Mouse (Mus musculus): ENCODE measurements around the gene Gm32802. TPM values are rescaled to one million over a fixed set of nuclear protein-coding genes. Genes with fewer than 3 reads are reported as not detected.
A peak's percentile ranks its signal among the peaks of the same experiment; 100 is the strongest.
"Not testable (repeated sequence)": the region's sequence is repeated elsewhere in the genome, so short reads cannot be mapped to it uniquely, and the experiment has no call there.

The Gm32802 gene
- polyA plus RNA-seq (2014; fragmentation: Nextera tagmentation; extraction: Ambion mirVana), result 0.35 and 0.37 TPM in 2 replicates

DNA sequence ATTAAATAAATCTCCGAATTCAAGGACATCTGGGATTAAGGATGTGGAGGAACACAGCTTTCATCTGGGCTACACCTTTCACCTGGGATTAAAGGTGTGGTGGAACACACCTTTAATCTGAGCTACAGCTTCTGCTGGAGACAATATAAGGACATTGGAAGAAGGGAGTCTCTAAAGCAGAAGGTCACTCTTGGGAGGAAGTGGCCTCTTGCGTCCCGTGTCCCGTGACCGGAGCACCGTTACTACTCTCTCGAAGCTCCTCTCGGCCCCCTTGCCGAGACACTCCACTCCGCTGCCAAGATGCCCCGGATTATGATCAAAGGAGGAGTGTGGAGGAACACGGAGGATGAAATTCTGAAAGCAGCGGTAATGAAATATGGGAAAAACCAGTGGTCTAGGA lies at the start of gene Gm32802:
Gene Gm32802 (plus strand): TSS at position 301 of the 400 bp plus-strand sequence.
- not testable (repeated sequence) for H3K9me3 ChIP-seq (ENCODE audit: control insufficient read depth, low read length); H3K27me3 ChIP-seq (ENCODE audit: control insufficient read depth, insufficient read depth, low read length); H3K27ac ChIP-seq (ENCODE audit: low read depth, low read length); H3K4me3 ChIP-seq (ENCODE audit: low read depth, low read length); H3K9ac ChIP-seq (replicated peaks; ENCODE audit: low read depth, low read length); H3K36me3 ChIP-seq (ENCODE audit: control insufficient read depth, insufficient read depth, low read length); H3K4me2 ChIP-seq (ENCODE audit: low read depth, low read length); ATAC-seq (ENCODE audit: low read depth); H3K4me1 ChIP-seq (ENCODE audit: control insufficient read depth, insufficient read depth, low read length)
- WGBS, result no CpG with 5 or more reads among the region's 13 CpGs

DNA sequence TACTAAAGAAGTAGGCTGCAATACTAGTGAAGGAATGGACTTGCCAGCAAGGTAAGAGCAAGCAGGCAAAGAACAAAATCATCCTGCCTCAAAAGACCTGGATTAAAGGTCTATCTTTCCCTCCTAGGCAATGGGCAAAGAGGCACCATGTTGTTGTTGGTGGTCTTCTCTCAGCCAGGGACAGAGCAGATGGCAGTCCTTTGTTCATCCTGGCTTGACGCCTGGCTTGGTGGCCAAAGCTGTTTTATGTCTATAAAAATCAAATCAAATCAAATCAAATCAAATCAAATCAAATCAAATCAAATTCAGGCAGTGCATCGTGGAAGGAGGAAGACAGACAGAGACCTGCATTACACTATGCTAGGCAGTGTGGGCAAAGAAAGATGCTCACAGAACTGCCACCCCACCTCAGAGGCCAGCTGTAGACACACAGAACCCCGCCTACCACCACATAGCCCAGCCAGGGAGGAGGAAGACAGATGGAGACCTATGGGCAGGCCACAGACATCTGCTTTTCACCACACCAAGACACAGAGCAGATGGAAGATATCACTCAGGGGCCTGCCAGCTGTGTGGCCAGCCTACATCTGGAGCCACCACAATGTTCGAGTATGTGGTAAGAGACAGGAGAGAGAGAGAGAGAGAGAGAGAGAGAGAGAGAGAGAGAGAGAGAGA lies 42.6 kb upstream of the Gm32802 start:
- not testable (repeated sequence) for H3K4me2 ChIP-seq (ENCODE audit: low read depth, low read length); ATAC-seq (ENCODE audit: low read depth); H3K9ac ChIP-seq (replicated peaks; ENCODE audit: low read depth, low read length); H3K4me3 ChIP-seq (ENCODE audit: low read depth, low read length); H3K36me3 ChIP-seq (ENCODE audit: control insufficient read depth, insufficient read depth, low read length); H3K9me3 ChIP-seq (ENCODE audit: control insufficient read depth, low read length); H3K27ac ChIP-seq (ENCODE audit: low read depth, low read length); H3K4me1 ChIP-seq (ENCODE audit: control insufficient read depth, insufficient read depth, low read length); H3K27me3 ChIP-seq (ENCODE audit: control insufficient read depth, insufficient read depth, low read length)
- WGBS, result 89% methylated on average over 2 of the region's 4 CpGs

DNA sequence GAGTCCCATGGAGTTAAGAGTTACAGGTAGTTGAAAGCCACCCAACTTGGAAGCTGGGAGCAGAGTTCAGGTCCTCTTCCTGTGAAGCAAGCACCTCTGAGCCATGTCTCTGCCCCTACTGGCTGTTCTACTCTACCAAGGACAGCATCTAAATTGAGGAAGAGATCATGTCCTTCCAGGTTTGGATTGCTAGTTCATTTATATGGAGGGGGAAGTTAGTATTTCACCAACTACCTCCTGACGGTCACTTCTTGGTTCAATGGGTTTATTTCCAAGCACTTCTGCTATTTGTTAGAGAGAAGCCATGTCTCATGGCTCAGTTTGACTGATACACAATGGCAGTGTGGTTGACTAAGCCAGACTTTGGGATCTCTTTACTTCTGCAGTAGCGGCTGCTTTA lies 30.9 kb upstream of the Gm32802 start:
- ATAC-seq (ENCODE audit: low read depth); H3K4me2 ChIP-seq (ENCODE audit: low read depth, low read length); H3K36me3 ChIP-seq (ENCODE audit: control insufficient read depth, insufficient read depth, low read length); H3K4me3 ChIP-seq (ENCODE audit: low read depth, low read length); H3K9ac ChIP-seq (replicated peaks; ENCODE audit: low read depth, low read length); H3K27ac ChIP-seq (ENCODE audit: low read depth, low read length); H3K9me3 ChIP-seq (ENCODE audit: control insufficient read depth, low read length); H3K4me1 ChIP-seq (ENCODE audit: control insufficient read depth, insufficient read depth, low read length); H3K27me3 ChIP-seq (ENCODE audit: control insufficient read depth, insufficient read depth, low read length): not testable (repeated sequence)
- no CpG with 5 or more reads among the region's 2 CpGs for WGBS

DNA sequence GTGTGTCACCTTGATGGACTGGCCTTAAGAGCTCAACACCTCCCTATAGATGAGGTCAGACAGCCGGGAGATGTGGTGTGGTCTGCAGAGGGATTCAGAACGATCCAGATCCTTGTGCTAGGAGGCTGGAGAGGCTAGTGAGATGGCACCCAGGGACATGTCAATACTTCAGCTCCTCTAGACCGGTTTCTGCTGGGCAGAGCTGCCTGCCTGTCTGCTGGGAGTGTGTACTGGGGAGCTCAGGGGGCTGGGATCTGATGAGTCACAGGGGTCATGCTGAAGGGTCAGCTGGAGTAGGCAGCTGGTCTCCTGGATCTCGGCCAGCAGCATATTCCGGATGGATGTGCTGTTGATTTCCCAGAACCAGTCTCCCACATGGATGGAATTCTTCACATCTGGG lies 25.9 kb upstream of the Gm32802 start:
- not testable (repeated sequence) for H3K27me3 ChIP-seq (ENCODE audit: control insufficient read depth, insufficient read depth, low read length); H3K9ac ChIP-seq (replicated peaks; ENCODE audit: low read depth, low read length); H3K4me3 ChIP-seq (ENCODE audit: low read depth, low read length); H3K9me3 ChIP-seq (ENCODE audit: control insufficient read depth, low read length); ATAC-seq (ENCODE audit: low read depth); H3K36me3 ChIP-seq (ENCODE audit: control insufficient read depth, insufficient read depth, low read length); H3K4me1 ChIP-seq (ENCODE audit: control insufficient read depth, insufficient read depth, low read length); H3K4me2 ChIP-seq (ENCODE audit: low read depth, low read length); H3K27ac ChIP-seq (ENCODE audit: low read depth, low read length)
- WGBS, result no CpG with 5 or more reads among the region's 5 CpGs

DNA sequence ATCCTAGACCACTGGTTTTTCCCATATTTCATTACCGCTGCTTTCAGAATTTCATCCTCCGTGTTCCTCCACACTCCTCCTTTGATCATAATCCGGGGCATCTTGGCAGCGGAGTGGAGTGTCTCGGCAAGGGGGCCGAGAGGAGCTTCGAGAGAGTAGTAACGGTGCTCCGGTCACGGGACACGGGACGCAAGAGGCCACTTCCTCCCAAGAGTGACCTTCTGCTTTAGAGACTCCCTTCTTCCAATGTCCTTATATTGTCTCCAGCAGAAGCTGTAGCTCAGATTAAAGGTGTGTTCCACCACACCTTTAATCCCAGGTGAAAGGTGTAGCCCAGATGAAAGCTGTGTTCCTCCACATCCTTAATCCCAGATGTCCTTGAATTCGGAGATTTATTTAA lies 17.8 kb upstream of the Gm32802 start, which contains the start of gene Gm32717:
Gene Gm32717 (minus strand): TSS at position 101 of the 400 bp plus-strand sequence.
- not testable (repeated sequence) for H3K9me3 ChIP-seq (ENCODE audit: control insufficient read depth, low read length); H3K4me1 ChIP-seq (ENCODE audit: control insufficient read depth, insufficient read depth, low read length); H3K4me2 ChIP-seq (ENCODE audit: low read depth, low read length); H3K27me3 ChIP-seq (ENCODE audit: control insufficient read depth, insufficient read depth, low read length); H3K36me3 ChIP-seq (ENCODE audit: control insufficient read depth, insufficient read depth, low read length); H3K4me3 ChIP-seq (ENCODE audit: low read depth, low read length); H3K9ac ChIP-seq (replicated peaks; ENCODE audit: low read depth, low read length); H3K27ac ChIP-seq (ENCODE audit: low read depth, low read length); ATAC-seq (ENCODE audit: low read depth)
- no CpG with 5 or more reads among the region's 13 CpGs for WGBS

DNA sequence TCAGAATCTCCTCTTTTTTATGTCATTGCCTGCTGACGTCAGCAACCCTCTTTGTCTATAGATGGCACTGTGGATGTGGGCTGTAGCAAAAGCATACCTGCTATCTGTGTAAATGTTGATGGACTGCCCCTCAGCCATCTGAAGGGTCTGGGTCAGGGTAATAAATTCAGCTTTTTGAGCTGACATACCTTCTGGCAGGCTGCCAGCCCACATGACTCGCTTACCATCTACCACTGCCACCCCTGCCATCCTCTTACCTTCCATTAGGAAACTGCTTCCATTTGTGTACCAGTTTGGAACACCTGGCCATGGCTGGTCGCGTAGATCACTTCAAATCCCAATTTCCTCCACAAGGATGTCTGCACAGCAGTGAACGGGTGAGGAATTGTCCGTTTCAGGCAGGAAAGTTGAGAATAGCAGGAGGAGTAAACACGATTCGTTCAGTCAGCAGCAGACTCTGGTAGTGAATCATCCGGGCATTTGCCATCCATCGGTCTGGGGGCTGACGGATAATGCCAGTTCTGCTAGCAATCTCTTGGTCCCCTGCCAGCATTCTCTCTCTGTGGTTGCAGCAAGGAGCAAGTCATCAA lies 9.4 kb upstream of the Gm32802 start:
- H3K4me3 ChIP-seq (ENCODE audit: low read depth, low read length); H3K4me1 ChIP-seq (ENCODE audit: control insufficient read depth, insufficient read depth, low read length); H3K27ac ChIP-seq (ENCODE audit: low read depth, low read length); H3K36me3 ChIP-seq (ENCODE audit: control insufficient read depth, insufficient read depth, low read length); H3K9ac ChIP-seq (replicated peaks; ENCODE audit: low read depth, low read length); ATAC-seq (ENCODE audit: low read depth); H3K4me2 ChIP-seq (ENCODE audit: low read depth, low read length); H3K27me3 ChIP-seq (ENCODE audit: control insufficient read depth, insufficient read depth, low read length); H3K9me3 ChIP-seq (ENCODE audit: control insufficient read depth, low read length): not testable (repeated sequence)
- WGBS, result 57% methylated on average over 11 of the region's 11 CpGs

DNA sequence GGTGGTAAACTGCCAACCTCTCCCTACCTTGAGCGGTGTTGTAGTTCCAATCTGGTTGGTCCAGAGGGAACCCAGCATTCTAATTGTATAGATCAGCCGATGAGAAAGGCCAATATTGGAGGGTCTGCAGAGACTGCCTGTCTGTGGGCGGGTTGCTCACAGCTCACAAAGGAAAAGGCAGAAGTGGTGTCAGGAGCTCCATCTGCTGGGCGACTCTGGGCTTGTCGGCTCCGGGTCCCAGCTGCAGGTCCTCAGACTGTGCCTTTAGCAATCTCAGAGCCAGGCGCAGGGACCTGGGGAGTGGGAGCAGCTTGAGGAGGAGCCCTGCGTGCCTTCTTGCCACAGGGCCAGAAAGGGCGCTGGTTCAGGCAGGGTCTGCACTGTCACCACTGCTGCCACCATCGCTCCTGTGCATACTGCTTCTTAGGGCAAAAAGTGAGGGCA lies 7.6 kb upstream of the Gm32802 start:
- H3K36me3 ChIP-seq (ENCODE audit: control insufficient read depth, insufficient read depth, low read length), result no peaks in the 10 kb centered on the region
- WGBS, result 23% methylated on average over 10 of the region's 10 CpGs
- H3K4me3 ChIP-seq (ENCODE audit: low read depth, low read length), result no peak overlapping the region
- 0 out of 2 replicates have a peak overlapping the region, but pooled peaks have one; percentile 16 for H3K27ac ChIP-seq (ENCODE audit: low read depth, low read length)
- peak overlapping the region; percentile 23; the same call in 1 of the 2 replicates for H3K4me2 ChIP-seq (ENCODE audit: low read depth, low read length)
- no peaks in the 10 kb centered on the region for H3K27me3 ChIP-seq (ENCODE audit: control insufficient read depth, insufficient read depth, low read length)
- no peaks in the 10 kb centered on the region for H3K4me1 ChIP-seq (ENCODE audit: control insufficient read depth, insufficient read depth, low read length)
- no peak overlapping the region; the same call in 1 of the 2 replicates for H3K9ac ChIP-seq (replicated peaks; ENCODE audit: low read depth, low read length)
- peak; percentile 91 for ATAC-seq (ENCODE audit: low read depth)
- H3K9me3 ChIP-seq (ENCODE audit: control insufficient read depth, low read length), result no peaks in the 10 kb centered on the region

DNA sequence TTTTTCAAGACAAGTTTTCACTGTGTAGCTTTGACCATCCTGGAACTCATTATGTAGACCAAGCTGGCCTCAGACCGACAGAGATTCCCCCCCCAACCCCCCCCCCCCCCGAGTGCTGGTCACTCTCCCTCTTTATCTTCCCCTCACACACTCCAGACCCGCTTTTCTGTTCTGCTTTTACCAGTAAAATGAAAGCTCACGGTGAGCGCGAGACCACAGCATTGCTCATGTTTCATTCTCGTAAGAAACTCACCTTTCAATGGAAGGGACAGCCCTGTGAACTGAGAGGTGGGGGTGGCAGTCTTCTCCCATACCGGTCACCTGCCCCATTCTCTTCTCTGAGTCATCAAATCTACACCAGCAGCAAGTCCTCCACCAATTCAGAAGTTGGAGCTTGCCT lies 10.3 kb downstream of the Gm32802 start:
- 50% methylated on average over 1 of the region's 8 CpGs for WGBS

DNA sequence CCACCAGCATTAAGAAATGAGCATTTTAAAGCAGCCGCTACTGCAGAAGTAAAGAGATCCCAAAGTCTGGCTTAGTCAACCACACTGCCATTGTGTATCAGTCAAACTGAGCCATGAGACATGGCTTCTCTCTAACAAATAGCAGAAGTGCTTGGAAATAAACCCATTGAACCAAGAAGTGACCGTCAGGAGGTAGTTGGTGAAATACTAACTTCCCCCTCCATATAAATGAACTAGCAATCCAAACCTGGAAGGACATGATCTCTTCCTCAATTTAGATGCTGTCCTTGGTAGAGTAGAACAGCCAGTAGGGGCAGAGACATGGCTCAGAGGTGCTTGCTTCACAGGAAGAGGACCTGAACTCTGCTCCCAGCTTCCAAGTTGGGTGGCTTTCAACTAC lies 12.9 kb downstream of the Gm32802 start:
- no CpG with 5 or more reads among the region's 2 CpGs for WGBS
- not testable (repeated sequence) for H3K9me3 ChIP-seq (ENCODE audit: control insufficient read depth, low read length); H3K27ac ChIP-seq (ENCODE audit: low read depth, low read length); H3K9ac ChIP-seq (replicated peaks; ENCODE audit: low read depth, low read length); H3K4me2 ChIP-seq (ENCODE audit: low read depth, low read length); H3K4me1 ChIP-seq (ENCODE audit: control insufficient read depth, insufficient read depth, low read length); ATAC-seq (ENCODE audit: low read depth); H3K36me3 ChIP-seq (ENCODE audit: control insufficient read depth, insufficient read depth, low read length); H3K27me3 ChIP-seq (ENCODE audit: control insufficient read depth, insufficient read depth, low read length); H3K4me3 ChIP-seq (ENCODE audit: low read depth, low read length)

More for the DNA sequence above, 10.3 kb downstream of the Gm32802 start:
- not testable (repeated sequence) for H3K4me1 ChIP-seq (ENCODE audit: control insufficient read depth, insufficient read depth, low read length); H3K9me3 ChIP-seq (ENCODE audit: control insufficient read depth, low read length); H3K9ac ChIP-seq (replicated peaks; ENCODE audit: low read depth, low read length); H3K36me3 ChIP-seq (ENCODE audit: control insufficient read depth, insufficient read depth, low read length); H3K27me3 ChIP-seq (ENCODE audit: control insufficient read depth, insufficient read depth, low read length); ATAC-seq (ENCODE audit: low read depth); H3K4me3 ChIP-seq (ENCODE audit: low read depth, low read length); H3K27ac ChIP-seq (ENCODE audit: low read depth, low read length); H3K4me2 ChIP-seq (ENCODE audit: low read depth, low read length)

All from neural tube, embryonic 14.5 days (tissue).